Mouse (Mus musculus) hindbrain, embryonic 16.5 days (tissue): ENCODE data around the gene Atp4a. TPM values are rescaled to one million over a fixed set of nuclear protein-coding genes. Genes with fewer than 3 reads are reported as not detected.
A peak's percentile ranks its signal among the peaks of the same experiment; 100 is the strongest.

Experiments used
- ATAC-seq: fragments of 200-750 bp; cut with Nextera tagmentation; 2 replicates; pipeline ENCODE4 v1.8.0; 2017; ENCODE audit warnings: moderate TSS enrichment, moderate library complexity
- H3K27ac ChIP-seq: fragments of 300-500 bp; sonication (generic); 2 replicates; pipeline ENCODE4 v1.5.1; 2014; ENCODE audit warnings: low read depth, mild to moderate bottlenecking, control low read depth, low read length, moderate library complexity
- H3K27me3 ChIP-seq: fragments of 300-500 bp; sonication (generic); replicated peaks from 2 replicates; pipeline ENCODE4 v1.6.1; 2014; ENCODE audit warnings: low read length; ENCODE audit not compliant: control insufficient read depth, insufficient read depth
- H3K36me3 ChIP-seq: fragments of 300-500 bp; sonication (generic); 2 replicates; pipeline ENCODE4 v1.6.1; 2014; ENCODE audit warnings: mild to moderate bottlenecking, low read length, moderate library complexity, mixed read lengths; ENCODE audit not compliant: control insufficient read depth, insufficient read depth
- H3K4me1 ChIP-seq: fragments of 300-500 bp; sonication (generic); 2 replicates; pipeline ENCODE4 v1.6.1; 2014; ENCODE audit warnings: low read depth, low read length; ENCODE audit not compliant: control insufficient read depth, insufficient read depth
- H3K4me2 ChIP-seq: fragments of 300-500 bp; sonication (generic); 2 replicates; pipeline ENCODE4 v1.6.1; 2014; ENCODE audit warnings: mild to moderate bottlenecking, low read length, control low read depth, moderate library complexity
- H3K4me3 ChIP-seq: fragments of 300-500 bp; sonication (generic); 2 replicates; pipeline ENCODE4 v1.5.1; 2014; ENCODE audit warnings: mild to moderate bottlenecking, low read length, control low read depth, moderate library complexity
- H3K9ac ChIP-seq: fragments of 300-500 bp; sonication (generic); 2 replicates; pipeline ENCODE4 v1.6.1; 2014; ENCODE audit warnings: low read depth, mild to moderate bottlenecking, control low read depth, low read length, moderate library complexity
- H3K9me3 ChIP-seq: fragments of 300-500 bp; sonication (generic); 2 replicates; pipeline ENCODE4 v1.6.1; 2014; ENCODE audit warnings: mild to moderate bottlenecking, low read length, moderate library complexity; ENCODE audit not compliant: control insufficient read depth
- WGBS: fragments of 180-500 bp; shearing (Covaris S2); extraction: QIAGEN DNeasy Blood & Tissue Kit; methylation state at CpG from one replicate; pipeline ENCODE4 v1.1.7; 2014; 5-methylcytosine and 5-hydroxymethylcytosine counted together
- polyA plus RNA-seq: library from polyadenylated mRNA; unstranded; fragments of >200 nt; fragmentation: Nextera tagmentation; extraction: Ambion mirVana; gene quantifications from 2 replicates; pipeline ENCODE4 v1.2.1, GENCODE M21; 2015

The Atp4a gene
- polyA plus RNA-seq, 1 experiment from 2014 or later, result 3.0 TPM

DNA sequence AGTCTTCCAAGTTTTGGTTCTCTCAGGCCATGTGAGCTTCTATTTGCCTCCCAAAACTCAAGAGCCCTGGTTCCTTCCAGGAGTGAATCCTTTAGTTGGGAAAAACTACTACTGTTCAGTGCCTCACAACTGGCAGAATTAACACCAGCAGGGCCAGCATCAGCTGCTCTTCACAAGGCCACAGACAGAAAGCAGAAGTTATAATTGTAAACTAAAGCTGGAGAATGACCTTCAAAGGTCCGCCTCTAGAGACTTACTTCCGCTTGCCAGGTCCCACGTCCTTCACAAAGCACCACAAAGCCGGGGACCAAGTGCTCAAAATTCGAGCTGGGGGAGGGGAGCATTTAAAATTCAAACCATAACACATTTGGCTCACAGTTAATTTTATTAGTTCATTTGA, 13.9 kb upstream of the Atp4a start:
- no peaks in the 10 kb centered on the region for H3K4me1 ChIP-seq
- WGBS, result 72% methylated on average over 5 of the region's 5 CpGs
- H3K9ac ChIP-seq, result no peak overlapping the region
- H3K9me3 ChIP-seq, result no peaks in the 10 kb centered on the region
- ATAC-seq, result no peak
- no peaks in the 10 kb centered on the region for H3K27me3 ChIP-seq
- no peak overlapping the region for H3K27ac ChIP-seq
- H3K4me2 ChIP-seq, result no peak overlapping the region
- H3K4me3 ChIP-seq, result no peak overlapping the region
- no peaks in the 10 kb centered on the region for H3K36me3 ChIP-seq

DNA sequence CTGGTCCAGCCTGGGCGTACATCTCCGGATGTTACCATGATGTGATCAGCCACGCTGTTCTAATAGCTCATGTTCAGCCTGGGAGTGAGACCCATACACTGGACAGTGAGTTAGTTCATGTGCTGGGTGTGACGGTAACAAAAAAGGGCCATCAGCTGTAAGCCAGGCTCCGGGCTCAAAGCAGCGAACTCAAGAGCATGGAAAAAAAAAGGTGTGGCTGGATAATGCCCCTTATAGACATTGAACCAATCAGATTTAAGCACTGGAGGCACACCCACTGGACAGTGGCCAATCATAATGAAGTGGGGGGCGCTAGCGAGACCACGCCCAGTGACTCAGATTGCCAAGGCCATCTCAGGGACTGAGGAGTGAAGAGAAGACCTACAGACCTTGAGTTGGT, 13.4 kb upstream of the Atp4a start, which contains the start of gene 2200002J24Rik:
TSS of gene 2200002J24Rik (plus strand) at position 338 of the 400 bp plus-strand sequence.
- ATAC-seq, result no peak
- Histone ChIP-seq H3K9me3 (no peaks in the 10 kb centered on the region), H3K36me3 (no peaks in the 10 kb centered on the region), H3K4me3 (no peak within 1 kb of the TSS), H3K27me3 (no peaks in the 10 kb centered on the region), H3K9ac (no peak within 1 kb of the TSS), H3K27ac (no peak within 1 kb of the TSS), H3K4me2 (no peak within 1 kb of the TSS), H3K4me1 (no peaks in the 10 kb centered on the region)
- WGBS, result 39% methylated on average over 9 of the region's 9 CpGs

DNA sequence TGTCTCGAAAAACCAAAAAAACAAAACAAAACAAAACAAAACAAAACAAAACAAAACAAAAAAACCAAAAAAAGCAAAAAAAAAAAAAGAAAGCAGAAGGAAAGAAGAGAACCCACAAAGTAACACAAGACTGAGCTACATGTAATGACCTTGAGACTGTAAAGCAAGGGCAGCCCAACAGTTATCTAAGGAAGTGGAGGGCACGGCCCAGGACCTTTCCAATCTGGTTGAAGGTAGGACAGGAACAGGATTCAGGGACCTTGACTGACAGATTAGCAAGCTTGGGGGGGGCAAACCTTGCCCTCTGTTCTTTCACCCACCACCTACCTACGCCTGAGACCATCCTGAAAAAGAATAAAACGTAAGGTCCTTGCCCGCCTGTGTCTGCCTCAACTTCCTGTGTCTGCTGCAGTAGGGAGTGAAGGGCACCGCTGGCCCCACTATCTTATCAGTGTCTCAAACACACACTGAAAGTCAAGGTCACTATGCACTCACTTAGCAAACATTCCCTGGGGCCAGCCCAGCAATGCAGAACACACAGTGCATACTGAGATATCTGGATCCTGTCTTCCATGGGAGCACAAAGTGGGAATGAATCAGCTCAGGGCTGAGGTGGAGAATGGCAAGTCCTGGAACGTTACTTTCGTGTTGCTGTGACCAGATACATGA, 5.7 kb upstream of the Atp4a start:
- Histone ChIP-seq H3K27ac (no peak overlapping the region), H3K4me1 (no peaks in the 10 kb centered on the region), H3K36me3 (no peaks in the 10 kb centered on the region), H3K4me2 (no peak overlapping the region), H3K9ac (no peak overlapping the region), H3K9me3 (no peaks in the 10 kb centered on the region), H3K27me3 (no peaks in the 10 kb centered on the region), H3K4me3 (no peak overlapping the region)
- WGBS, result 83% methylated on average over 8 of the region's 8 CpGs
- no peak for ATAC-seq

DNA sequence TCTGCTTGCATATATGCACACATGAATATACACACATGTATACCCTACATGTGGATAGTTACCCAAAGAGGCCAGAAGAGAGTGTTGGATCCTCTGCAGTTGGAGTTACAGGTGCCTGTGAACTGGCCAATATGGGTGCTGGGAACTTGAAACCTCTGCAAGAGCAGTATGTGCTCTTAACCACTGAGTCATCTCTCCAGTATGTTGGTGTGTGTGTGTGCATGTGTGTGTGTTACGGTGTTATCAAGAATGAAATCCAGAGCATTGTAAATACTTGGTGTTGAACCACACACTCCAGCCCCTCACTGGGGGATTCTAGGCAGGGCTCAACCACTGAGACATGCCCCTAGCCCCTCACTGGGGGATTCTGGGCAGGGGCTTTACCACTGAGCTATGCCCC, 4.6 kb upstream of the Atp4a start:
- H3K4me3 ChIP-seq, result no peak overlapping the region
- no peak overlapping the region for H3K9ac ChIP-seq
- WGBS, result 94% methylated on average over 1 of the region's 1 CpGs
- no peaks in the 10 kb centered on the region for H3K4me1 ChIP-seq
- no peak overlapping the region for H3K27ac ChIP-seq
- H3K36me3 ChIP-seq, result no peaks in the 10 kb centered on the region
- H3K9me3 ChIP-seq, result no peaks in the 10 kb centered on the region
- H3K27me3 ChIP-seq, result no peaks in the 10 kb centered on the region
- H3K4me2 ChIP-seq, result no peak overlapping the region
- ATAC-seq, result no peak

DNA sequence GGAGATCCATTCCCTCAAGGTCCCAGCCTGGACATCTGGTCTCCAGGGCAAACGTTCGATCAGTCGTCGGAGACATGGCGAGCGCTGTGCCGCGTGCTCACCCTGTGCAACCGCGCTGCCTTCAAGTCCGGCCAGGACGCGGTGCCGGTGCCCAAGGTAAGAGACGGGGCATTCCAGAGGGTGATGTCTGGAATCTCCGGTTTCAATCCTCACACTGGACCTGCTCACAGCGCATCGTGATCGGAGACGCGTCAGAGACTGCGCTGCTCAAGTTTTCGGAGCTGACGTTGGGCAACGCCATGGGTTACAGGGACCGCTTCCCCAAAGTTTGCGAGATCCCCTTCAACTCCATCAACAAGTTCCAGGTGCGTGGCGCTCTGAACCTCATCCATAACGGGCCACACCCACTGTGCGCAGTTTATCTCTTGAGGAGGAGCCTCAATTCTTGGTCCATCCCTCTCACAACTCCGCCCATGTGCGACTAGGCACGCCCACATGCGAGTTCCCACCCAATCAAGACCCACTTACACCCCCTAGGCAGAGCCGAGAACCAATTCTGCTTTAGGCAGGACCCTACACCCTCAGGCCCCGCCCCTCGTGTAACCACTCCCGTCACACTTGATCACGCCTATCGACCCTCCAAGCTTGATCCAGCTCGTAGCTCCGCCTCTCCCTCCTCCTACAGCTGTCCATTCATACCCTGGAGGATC, 5.2 kb downstream of the Atp4a start:
- Histone ChIP-seq H3K4me3 (peak overlapping the region; percentile 46), H3K27me3 (peaks cover 20% of the 10 kb centered on the region), H3K4me2 (peak overlapping the region; percentile 81), H3K9me3 (no peaks in the 10 kb centered on the region), H3K4me1 (peaks cover 10% of the 10 kb centered on the region), H3K27ac (no peak overlapping the region), H3K36me3 (no peaks in the 10 kb centered on the region), H3K9ac (peak overlapping the region; percentile 65)
- 4% methylated on average over 43 of the region's 43 CpGs for WGBS
- ATAC-seq, result peak; percentile 97

DNA sequence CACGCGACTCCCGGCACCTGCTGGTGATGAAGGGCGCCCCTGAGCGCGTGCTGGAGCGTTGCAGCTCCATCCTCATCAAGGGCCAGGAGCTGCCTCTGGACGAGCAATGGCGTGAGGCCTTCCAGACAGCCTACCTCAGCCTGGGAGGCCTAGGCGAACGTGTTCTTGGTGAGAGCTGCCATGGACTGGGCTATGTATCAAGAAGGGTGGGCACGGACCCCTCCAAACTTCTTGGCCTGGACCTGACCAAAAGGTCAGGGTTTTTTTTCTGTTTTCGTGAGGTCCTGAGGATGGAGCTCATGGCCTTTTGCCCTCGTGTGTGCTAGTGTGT, 5.7 kb downstream of the Atp4a start:
- Histone ChIP-seq H3K4me2 (peak overlapping the region; percentile 81), H3K9ac (peak overlapping the region; percentile 65), H3K9me3 (no peaks in the 10 kb centered on the region), H3K4me3 (peak overlapping the region; percentile 46), H3K27me3 (peaks cover 20% of the 10 kb centered on the region), H3K4me1 (peaks cover 10% of the 10 kb centered on the region), H3K36me3 (no peaks in the 10 kb centered on the region), H3K27ac (no peak overlapping the region)
- no peak for ATAC-seq
- WGBS, result 8% methylated on average over 14 of the region's 14 CpGs

DNA sequence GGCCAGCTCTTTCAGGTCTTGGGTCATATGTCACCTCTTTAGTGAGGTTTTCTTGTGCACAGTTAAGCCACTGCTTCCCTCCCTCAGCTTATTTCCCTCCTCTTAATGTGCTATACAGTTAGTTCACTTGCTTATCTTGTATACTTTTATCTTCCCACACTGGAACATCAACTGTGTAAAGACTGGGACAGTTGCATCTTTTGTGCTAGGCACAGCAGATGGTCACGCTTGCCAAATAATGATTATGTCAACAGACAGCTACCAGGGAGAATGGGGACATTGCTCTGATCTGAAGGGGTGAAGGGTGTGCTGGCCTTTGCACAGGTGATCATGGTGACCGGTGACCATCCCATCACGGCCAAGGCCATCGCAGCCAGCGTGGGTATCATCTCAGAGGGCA, 7.7 kb downstream of the Atp4a start:
- Histone ChIP-seq H3K4me1 (peaks cover 10% of the 10 kb centered on the region), H3K27me3 (peaks cover 20% of the 10 kb centered on the region), H3K9me3 (no peaks in the 10 kb centered on the region), H3K9ac (no peak overlapping the region), H3K36me3 (no peaks in the 10 kb centered on the region), H3K4me2 (no peak overlapping the region), H3K27ac (no peak overlapping the region), H3K4me3 (no peak overlapping the region)
- no peak for ATAC-seq
- WGBS, result 91% methylated on average over 5 of the region's 5 CpGs

DNA sequence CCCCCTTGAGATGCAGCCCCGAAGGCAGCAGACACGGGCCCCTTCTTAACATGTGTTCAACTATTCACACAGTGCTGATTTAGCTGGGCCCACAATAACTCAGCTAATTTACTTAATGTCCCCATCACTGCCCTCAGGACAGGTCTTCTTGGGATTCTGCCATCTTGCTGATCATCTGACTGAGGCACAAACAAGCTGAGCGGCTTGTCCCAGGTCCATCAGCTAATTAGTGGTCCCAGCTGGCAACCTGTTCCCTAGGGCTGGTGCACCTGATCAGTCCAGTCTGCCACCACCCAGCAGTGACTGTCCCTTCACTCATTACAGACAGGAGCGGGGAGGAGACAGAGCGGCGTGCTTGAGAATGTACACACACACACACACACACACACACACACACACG, 9.3 kb downstream of the Atp4a start:
- Histone ChIP-seq H3K9ac (no peak overlapping the region), H3K27me3 (peaks cover 9% of the 10 kb centered on the region), H3K27ac (no peak overlapping the region), H3K36me3 (no peaks in the 10 kb centered on the region), H3K4me1 (peaks cover 10% of the 10 kb centered on the region), H3K4me3 (no peak overlapping the region), H3K4me2 (no peak overlapping the region), H3K9me3 (no peaks in the 10 kb centered on the region)
- ATAC-seq, result no peak
- WGBS, result 53% methylated on average over 7 of the region's 7 CpGs

DNA sequence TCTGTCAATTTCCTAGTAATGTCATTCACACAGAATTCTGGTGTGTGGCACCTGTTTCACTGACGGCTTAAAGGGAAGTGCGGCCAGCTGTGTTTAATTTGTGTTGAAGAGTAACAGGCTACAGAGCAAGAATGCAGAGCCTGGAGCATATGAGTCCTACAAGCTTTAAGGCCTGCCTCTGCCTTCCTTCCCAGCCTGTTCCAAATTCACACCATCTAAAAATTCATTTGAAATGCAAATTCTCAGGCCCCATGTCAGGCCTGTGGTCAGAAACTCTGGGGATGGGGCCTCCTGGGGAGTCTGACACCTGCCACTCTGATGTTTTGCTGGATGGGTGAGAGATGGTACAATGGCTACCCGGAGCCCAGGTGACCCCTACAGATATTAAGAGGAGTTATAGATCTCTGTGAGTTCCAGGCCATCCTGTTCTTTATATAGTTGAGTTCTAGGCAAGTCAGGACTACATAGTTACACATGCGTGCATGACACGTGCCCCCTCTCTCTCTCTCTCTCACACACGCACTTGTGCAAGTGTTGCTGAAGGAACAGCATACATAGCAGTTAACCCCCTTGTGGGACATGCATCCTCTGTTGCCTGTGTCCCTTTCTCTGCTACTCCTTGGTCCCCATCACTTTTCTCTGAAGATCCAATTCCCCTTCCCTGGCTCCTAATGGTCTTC, 11.4 kb downstream of the Atp4a start:
- Histone ChIP-seq H3K4me1 (peaks cover 4% of the 10 kb centered on the region), H3K4me2 (no peak overlapping the region), H3K36me3 (peaks cover 11% of the 10 kb centered on the region), H3K9ac (no peak overlapping the region), H3K27me3 (no peaks in the 10 kb centered on the region), H3K27ac (no peak overlapping the region), H3K9me3 (no peaks in the 10 kb centered on the region), H3K4me3 (no peak overlapping the region)
- 77% methylated on average over 6 of the region's 6 CpGs for WGBS
- ATAC-seq, result no peak
